In the genomic region with DNA sequence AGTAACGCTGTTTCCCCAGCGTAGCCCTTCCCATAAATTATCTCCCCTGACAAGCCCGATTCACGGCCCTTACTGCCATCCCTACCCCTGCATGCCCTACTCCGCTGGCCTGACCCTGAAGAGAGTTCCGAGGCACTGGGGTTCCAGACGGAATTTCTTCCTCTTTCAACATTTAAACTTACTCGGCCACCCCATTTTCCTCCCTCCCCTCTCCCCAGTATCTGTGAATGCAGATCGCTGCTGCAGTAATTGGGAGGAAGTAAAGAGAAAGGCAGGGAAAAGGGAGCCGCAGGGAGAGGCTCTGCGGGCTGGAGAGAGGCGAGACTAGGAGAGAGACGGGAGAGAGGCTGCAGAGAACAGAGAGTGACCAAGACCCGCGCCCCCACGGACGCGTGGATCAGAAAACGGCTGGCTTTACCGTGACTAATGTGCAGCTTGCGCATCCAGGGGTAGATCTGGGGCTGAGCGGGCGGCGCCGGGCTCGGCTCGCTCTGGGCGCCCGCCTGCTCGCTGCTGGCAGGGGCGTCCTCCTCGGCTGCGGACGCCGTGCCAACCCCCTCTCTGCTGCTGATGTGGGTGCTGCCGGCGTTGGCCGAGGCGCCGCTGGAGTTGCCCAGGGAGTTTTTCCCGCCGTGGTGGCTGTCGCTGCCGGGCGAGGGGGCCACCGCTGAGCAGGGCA, we compare ENCODE assay signal across 8 mouse cellular contexts. TPM values are rescaled to one million over a fixed set of nuclear protein-coding genes. Genes with fewer than 3 reads are reported as not detected.
DNase-seq lines count a peak whose midpoint lies in the region; ATAC-seq and TF ChIP-seq lines count a peak whose summit lies in the region.

No protein-coding gene starts in this region.

- peak overlapping the region; percentile 78 for H3K4me3 ChIP-seq in E14TG2a.4 (replicated peaks; ENCODE audit: low read length)
- peak overlapping the region; percentile 58 for H3K4me3 ChIP-seq in hindbrain, embryonic 13.5 days
- H3K4me3 ChIP-seq in liver, embryonic 12.5 days: peak overlapping the region; percentile 53

- peak overlapping the region; percentile 95 for H3K27ac ChIP-seq in hindbrain, embryonic 13.5 days
- no peak overlapping the region for H3K27ac ChIP-seq in liver, embryonic 12.5 days

- WGBS in hindbrain, embryonic 13.5 days: 0% methylated on average over 42 of the region's 46 CpGs
- WGBS in liver, embryonic 12.5 days (ENCODE audit: insufficient replicate concordance): under 1% methylated on average over 44 of the region's 46 CpGs

- peaks cover 100% of the 10 kb centered on the region for H3K27me3 ChIP-seq in E14TG2a.4 (ENCODE audit: insufficient read depth, low read length)
- peaks cover 99% of the 10 kb centered on the region for H3K27me3 ChIP-seq in hindbrain, embryonic 13.5 days
- peaks cover 100% of the 10 kb centered on the region for H3K27me3 ChIP-seq in liver, embryonic 12.5 days (replicated peaks)

- peak overlapping the region; percentile 64 for H3K4me2 ChIP-seq in hindbrain, embryonic 13.5 days
- peak overlapping the region; percentile 68 for H3K4me2 ChIP-seq in liver, embryonic 12.5 days

- H3K36me3 ChIP-seq in E14TG2a.4 (ENCODE audit: insufficient read depth, low read length): no peaks in the 10 kb centered on the region
- H3K36me3 ChIP-seq in hindbrain, embryonic 13.5 days: no peaks in the 10 kb centered on the region
- no peaks in the 10 kb centered on the region for H3K36me3 ChIP-seq in liver, embryonic 12.5 days

- H3K9me3 ChIP-seq in E14TG2a.4 (ENCODE audit: low read length): no peaks in the 10 kb centered on the region
- no peaks in the 10 kb centered on the region for H3K9me3 ChIP-seq in hindbrain, embryonic 13.5 days
- H3K9me3 ChIP-seq in liver, embryonic 12.5 days (replicated peaks): no peaks in the 10 kb centered on the region

- H3K4me1 ChIP-seq in E14TG2a.4 (replicated peaks; ENCODE audit: low read depth, low read length): peaks cover 49% of the 10 kb centered on the region
- H3K4me1 ChIP-seq in hindbrain, embryonic 13.5 days (replicated peaks): peaks cover 33% of the 10 kb centered on the region
- peaks cover 8% of the 10 kb centered on the region; the same call in 1 of the 2 replicates for H3K4me1 ChIP-seq in liver, embryonic 12.5 days

- H3K9ac ChIP-seq in hindbrain, embryonic 13.5 days: peak overlapping the region; percentile 90
- H3K9ac ChIP-seq in liver, embryonic 12.5 days: peak overlapping the region; percentile 61

- peak; percentile 73 for DNase-seq in ZHBTc4 (ENCODE audit: low read depth, low spot score)
- no peak for DNase-seq in MN1 (ENCODE audit: low spot score)
- no peak for DNase-seq in cerebellum, adult 8-10 months
- no peak for DNase-seq in cerebellum, adult 11 months

- no peak for ATAC-seq in hindbrain, embryonic 13.5 days (ENCODE audit: low FRiP score)
- no peak for ATAC-seq in liver, embryonic 12.5 days
- ATAC-seq in monocyte, adult 5-6 weeks (replicated peaks; ENCODE audit: insufficient number of reproducible peaks, low FRiP score, low TSS enrichment, poor library complexity, severe bottlenecking): no peak

- TF ChIP-seq CTCF in E14TG2a.4 (conservative IDR thresholded peaks at IDR 0.05; ENCODE audit: low read length): no peak

RNA-seq across cellular contexts. Expression of gene Hoxa5, which starts 0.9 kb away (rescaled TPM):
- 116 and 150 TPM in 2 replicates for polyA plus RNA-seq in hindbrain, embryonic 13.5 days (2015; fragmentation: Nextera tagmentation; extraction: Ambion mirVana)
- polyA plus RNA-seq in liver, embryonic 12.5 days (2016; fragmentation: Nextera tagmentation; extraction: Ambion mirVana): 2.1 and 3.1 TPM in 2 replicates
- total RNA-seq in monocyte, adult 5-6 weeks (2017): 0.39 TPM in 1 of 3 replicates, not detected in the others

RNA-seq across cellular contexts. Expression of gene Hoxa6, which starts 5.0 kb away (rescaled TPM):
- 16.3 and 28.0 TPM in 2 replicates for polyA plus RNA-seq in hindbrain, embryonic 13.5 days (2015; fragmentation: Nextera tagmentation; extraction: Ambion mirVana)
- 0.14 and 0.20 TPM in 2 replicates for polyA plus RNA-seq in liver, embryonic 12.5 days (2016; fragmentation: Nextera tagmentation; extraction: Ambion mirVana)
- total RNA-seq in monocyte, adult 5-6 weeks (2017): not detected in 3 replicates

RNA-seq across cellular contexts. Expression of gene Hoxa3, which starts 9.6 kb away (rescaled TPM):
- polyA plus RNA-seq in hindbrain, embryonic 13.5 days (2015; fragmentation: Nextera tagmentation; extraction: Ambion mirVana): 21.8 and 23.8 TPM in 2 replicates
- polyA plus RNA-seq in liver, embryonic 12.5 days (2016; fragmentation: Nextera tagmentation; extraction: Ambion mirVana): 0.97 and 1.2 TPM in 2 replicates
- total RNA-seq in monocyte, adult 5-6 weeks (2017): 0.29 TPM in 1 of 3 replicates, not detected in the others

RNA-seq across cellular contexts. Expression of gene Gm28308, which starts 9.6 kb away (rescaled TPM):
- not detected in 2 replicates for polyA plus RNA-seq in hindbrain, embryonic 13.5 days (2015; fragmentation: Nextera tagmentation; extraction: Ambion mirVana)
- not detected in 2 replicates for polyA plus RNA-seq in liver, embryonic 12.5 days (2016; fragmentation: Nextera tagmentation; extraction: Ambion mirVana)
- total RNA-seq in monocyte, adult 5-6 weeks (2017): 5.6 TPM in 1 of 3 replicates, not detected in the others

RNA-seq across cellular contexts. Expression of gene Hoxa4, which starts 12.0 kb away (rescaled TPM):
- polyA plus RNA-seq in hindbrain, embryonic 13.5 days (2015; fragmentation: Nextera tagmentation; extraction: Ambion mirVana): 14.5 and 14.8 TPM in 2 replicates
- polyA plus RNA-seq in liver, embryonic 12.5 days (2016; fragmentation: Nextera tagmentation; extraction: Ambion mirVana): 0.79 and 0.92 TPM in 2 replicates
- total RNA-seq in monocyte, adult 5-6 weeks (2017): not detected in 3 replicates

Comparison
In these comparisons a context has a peak if more than half of its experiments do, and no peak if none do; other contexts are left out.
1. RNA of gene Hoxa5, which starts 0.9 kb away (polyA plus RNA-seq): 116 to 150 TPM in hindbrain, embryonic 13.5 days; 2.1 to 3.1 TPM in liver, embryonic 12.5 days; every median in the first group is over 10 times any median in the second.
2. RNA of gene Hoxa6, which starts 5.0 kb away (polyA plus RNA-seq): 16.3 to 28.0 TPM in hindbrain, embryonic 13.5 days; 0.14 to 0.20 TPM in liver, embryonic 12.5 days; every median in the first group is over 10 times any median in the second.
3. RNA of gene Hoxa3, which starts 9.6 kb away (polyA plus RNA-seq): 21.8 to 23.8 TPM in hindbrain, embryonic 13.5 days; 0.97 to 1.2 TPM in liver, embryonic 12.5 days; every median in the first group is over 10 times any median in the second.
4. Peak in every context shown above with its lines, with median percentiles within 50 percentile points of each other: H3K4me3 ChIP-seq.